Mouse (Mus musculus): ENCODE data around the gene Litaf.

The Litaf gene

GRCm38 (mm10) chr16:10956938-10957685, 108.8 kb downstream of the Litaf start:
- no peak for DNase-seq (ENCODE audit: low spot score)

- no peak for DNase-seq (ENCODE audit: low spot score)
Measured at GRCm38 (mm10) chr16:10955078-10955477, 110.9 kb downstream of the Litaf start.

GRCm38 (mm10) chr16:10952881-10953280, 113.1 kb downstream of the Litaf start:
- no peak for DNase-seq (ENCODE audit: low spot score)

- no peak for DNase-seq (ENCODE audit: low spot score)
Measured at GRCm38 (mm10) chr16:10952071-10952470, 113.9 kb downstream of the Litaf start.

- DNase-seq (ENCODE audit: low spot score) = no peak
Measured at GRCm38 (mm10) chr16:10951581-10951980, 114.4 kb downstream of the Litaf start.

- no peak for DNase-seq (ENCODE audit: low spot score)
Measured at GRCm38 (mm10) chr16:10950539-10950938, 115.4 kb downstream of the Litaf start.

- no peak for DNase-seq (ENCODE audit: low spot score)
Measured at GRCm38 (mm10) chr16:10947724-10948123, 118.2 kb downstream of the Litaf start.

GRCm38 (mm10) chr16:10945381-10946127, 120.4 kb downstream of the Litaf start:
- DNase-seq (ENCODE audit: low spot score) = no peak

- DNase-seq (ENCODE audit: low spot score) = no peak
Measured at GRCm38 (mm10) chr16:10944545-10944944, 121.4 kb downstream of the Litaf start.

- no peak for DNase-seq (ENCODE audit: low spot score)
Measured at GRCm38 (mm10) chr16:10943257-10943656, 122.7 kb downstream of the Litaf start.

- no peak for DNase-seq (ENCODE audit: low spot score)
Measured at GRCm38 (mm10) chr16:10940661-10941060, 125.3 kb downstream of the Litaf start.

GRCm38 (mm10) chr16:10939932-10940331, 126.0 kb downstream of the Litaf start:
- no peak for DNase-seq (ENCODE audit: low spot score)

- no peak for DNase-seq (ENCODE audit: low spot score)
Measured at GRCm38 (mm10) chr16:10937497-10937896, 128.5 kb downstream of the Litaf start.

- no peak for DNase-seq (ENCODE audit: low spot score)
Measured at GRCm38 (mm10) chr16:10936700-10937319, 129.1 kb downstream of the Litaf start.

- no peak for DNase-seq (ENCODE audit: low spot score)
Measured at GRCm38 (mm10) chr16:10934047-10934446, 131.9 kb downstream of the Litaf start.

GRCm38 (mm10) chr16:10933372-10933771, 132.6 kb downstream of the Litaf start:
- no peak for DNase-seq (ENCODE audit: low spot score)

- DNase-seq (ENCODE audit: low spot score) = no peak
Measured at GRCm38 (mm10) chr16:10927026-10927425, 138.9 kb downstream of the Litaf start.

- DNase-seq (ENCODE audit: low spot score) = no peak
Measured at GRCm38 (mm10) chr16:10925591-10926180, 140.3 kb downstream of the Litaf start.

- no peak for DNase-seq (ENCODE audit: low spot score)
Measured at GRCm38 (mm10) chr16:10923561-10923960, 142.4 kb downstream of the Litaf start.

- DNase-seq (ENCODE audit: low spot score) = no peak
Measured at GRCm38 (mm10) chr16:10919856-10920255, 146.1 kb downstream of the Litaf start.

- DNase-seq (ENCODE audit: low spot score) = no peak
Measured at GRCm38 (mm10) chr16:10916271-10916670, 149.7 kb downstream of the Litaf start.

- no peak for DNase-seq (ENCODE audit: low spot score)
Measured at GRCm38 (mm10) chr16:10915066-10915465, 150.9 kb downstream of the Litaf start.

GRCm38 (mm10) chr16:10911061-10911460, 154.9 kb downstream of the Litaf start:
- DNase-seq (ENCODE audit: low spot score) = no peak
